Mouse (Mus musculus) intestine, embryonic 16.5 days (tissue): ENCODE measurements around the gene Ucn3. TPM values are rescaled to one million over a fixed set of nuclear protein-coding genes. Genes with fewer than 3 reads are reported as not detected.

Experiments used
- ATAC-seq: fragments of 200-750 bp; cut with Nextera tagmentation; 2 replicates; pipeline ENCODE4 v1.8.0; 2017; ENCODE audit warnings: moderate TSS enrichment, moderate library complexity
- H3K27ac ChIP-seq: fragments of 300-500 bp; sonication (generic); 2 replicates; pipeline ENCODE4 v1.5.1; 2014; ENCODE audit warnings: mild to moderate bottlenecking, low read length
- H3K27me3 ChIP-seq: fragments of 300-500 bp; sonication (generic); replicated peaks from 2 replicates; pipeline ENCODE4 v1.6.1; 2014; ENCODE audit warnings: low read length, control low read depth, mixed read lengths; ENCODE audit not compliant: control insufficient read depth, insufficient read depth
- H3K36me3 ChIP-seq: fragments of 300-500 bp; sonication (generic); 2 replicates; pipeline ENCODE4 v1.6.1; 2014; ENCODE audit warnings: low read length, control low read depth; ENCODE audit not compliant: control insufficient read depth, insufficient read depth
- H3K4me1 ChIP-seq: fragments of 300-500 bp; sonication (generic); 2 replicates; pipeline ENCODE4 v1.6.1; 2014; ENCODE audit warnings: low read length, control low read depth, mixed read lengths; ENCODE audit not compliant: control insufficient read depth, insufficient read depth
- H3K4me2 ChIP-seq: fragments of 300-500 bp; sonication (generic); 2 replicates; pipeline ENCODE4 v1.6.1; 2014; ENCODE audit warnings: low read depth, low read length, control low read depth
- H3K4me3 ChIP-seq: fragments of 300-500 bp; sonication (generic); 2 replicates; pipeline ENCODE4 v1.5.1; 2014; ENCODE audit warnings: mild to moderate bottlenecking, low read length
- H3K9ac ChIP-seq: fragments of 300-500 bp; sonication (generic); 2 replicates; pipeline ENCODE4 v1.6.1; 2014; ENCODE audit warnings: low read depth, low read length
- H3K9me3 ChIP-seq: fragments of 300-500 bp; sonication (generic); 2 replicates; pipeline ENCODE4 v1.6.1; 2016; ENCODE audit warnings: low read length, control low read depth; ENCODE audit not compliant: control insufficient read depth
- WGBS: fragments of 180-500 bp; shearing (Covaris S2); extraction: QIAGEN DNeasy Blood & Tissue Kit; methylation state at CpG from one replicate; pipeline ENCODE4 v1.1.7; 2014; 5-methylcytosine and 5-hydroxymethylcytosine counted together
- microRNA-seq: library from miRNA; unstranded; fragments of <30 nt; microRNA quantifications from one replicate; pipeline ENCODE4, GENCODE M21; 2016
- polyA plus RNA-seq: library from polyadenylated mRNA; unstranded; fragments of >200 nt; fragmentation: Nextera tagmentation; extraction: Ambion mirVana; gene quantifications from 2 replicates; pipeline ENCODE4 v1.2.1, GENCODE M21; 2015

Ucn3 gene
- polyA plus RNA-seq, 1 experiment from 2014 or later, result 0.66 TPM

DNA sequence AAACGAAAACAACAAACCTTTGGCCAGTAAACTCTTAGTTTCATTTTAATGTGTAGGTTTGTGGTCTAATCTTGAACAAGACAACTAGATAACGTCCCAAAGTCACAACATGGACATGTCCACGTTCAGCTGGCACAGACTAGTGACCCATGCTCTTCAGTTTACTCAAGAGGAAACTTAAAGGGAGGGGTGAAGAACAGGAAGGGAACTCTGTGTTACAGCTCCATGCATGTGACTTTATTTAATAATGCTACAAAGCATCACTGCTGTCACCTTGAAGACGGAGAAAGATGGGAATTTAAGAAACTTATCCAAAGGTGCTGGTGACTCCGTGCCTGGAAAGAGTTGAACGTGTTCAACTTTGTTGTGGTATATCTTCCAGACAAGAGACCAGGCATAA, 49.1 kb downstream of the Ucn3 start:
- H3K9ac ChIP-seq, result no peak overlapping the region
- no peaks in the 10 kb centered on the region for H3K27me3 ChIP-seq
- H3K9me3 ChIP-seq, result no peaks in the 10 kb centered on the region
- no peak overlapping the region for H3K4me2 ChIP-seq
- H3K4me1 ChIP-seq, result peaks cover 9% of the 10 kb centered on the region; the same call in 1 of the 2 replicates
- H3K27ac ChIP-seq, result peak overlapping the region; percentile 72
- no peak overlapping the region for H3K4me3 ChIP-seq
- 85% methylated on average over 6 of the region's 6 CpGs for WGBS
- no peak for ATAC-seq
- no peaks in the 10 kb centered on the region for H3K36me3 ChIP-seq

DNA sequence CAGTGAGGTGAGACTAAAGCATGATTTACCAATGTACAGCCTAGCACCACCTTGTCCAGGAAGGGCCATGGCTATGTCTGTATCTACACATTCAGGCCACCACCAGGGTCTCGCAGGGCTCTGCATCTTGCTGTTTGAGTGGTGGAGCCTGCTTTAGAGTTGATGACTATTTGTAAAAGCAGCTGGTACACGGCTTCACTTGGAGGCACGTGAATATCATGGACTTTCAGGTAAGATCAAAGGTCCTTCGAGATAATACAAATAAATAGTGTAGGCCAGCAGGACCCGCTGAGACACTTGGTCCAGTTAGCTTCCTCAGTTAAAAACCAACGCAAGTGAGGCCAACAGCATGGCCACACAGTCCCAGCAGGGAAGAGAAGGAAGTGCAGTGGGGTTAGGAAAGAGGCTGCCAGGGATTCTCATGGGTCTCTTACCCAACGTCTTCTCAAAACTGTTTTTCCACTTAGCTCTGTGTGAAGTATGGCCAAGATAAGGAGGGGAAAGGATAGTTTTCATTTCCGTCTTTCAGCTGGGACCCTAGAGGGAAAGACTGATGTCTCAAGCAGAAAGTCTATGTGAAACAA, 49.7 kb downstream of the Ucn3 start:
- peak; percentile 8 for ATAC-seq
- WGBS, result 62% methylated on average over 8 of the region's 8 CpGs
- peak overlapping the region; percentile 72 for H3K27ac ChIP-seq

DNA sequence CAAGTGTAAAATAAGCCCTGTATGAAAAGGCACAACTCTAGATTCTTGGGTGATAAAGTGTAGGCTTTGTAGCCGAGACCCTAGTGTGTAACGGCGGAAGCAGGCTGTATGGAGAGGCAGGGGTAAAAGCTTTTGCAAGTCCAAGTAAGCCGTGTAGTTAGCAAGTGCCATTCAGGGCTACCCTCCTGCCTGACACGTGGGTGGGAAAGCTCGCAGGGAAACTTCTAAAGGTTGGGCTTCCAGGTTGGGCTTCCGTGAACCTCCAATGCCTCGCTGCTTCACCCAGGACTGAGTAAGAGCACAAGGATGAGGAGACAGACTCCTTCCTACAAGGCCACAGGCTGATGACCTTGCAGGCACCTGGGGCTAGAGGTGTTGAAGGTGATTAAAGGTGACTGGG, 50.6 kb downstream of the Ucn3 start:
- peaks cover 9% of the 10 kb centered on the region; the same call in 1 of the 2 replicates for H3K4me1 ChIP-seq
- no peaks in the 10 kb centered on the region for H3K36me3 ChIP-seq
- ATAC-seq, result no peak
- no peak overlapping the region for H3K4me3 ChIP-seq
- H3K9me3 ChIP-seq, result no peaks in the 10 kb centered on the region
- 72% methylated on average over 8 of the region's 8 CpGs for WGBS
- H3K27me3 ChIP-seq, result no peaks in the 10 kb centered on the region
- H3K27ac ChIP-seq, result peak overlapping the region; percentile 91
- peak overlapping the region; percentile 15; the same call in 1 of the 2 replicates for H3K9ac ChIP-seq
- no peak overlapping the region for H3K4me2 ChIP-seq

More for the DNA sequence above, 49.7 kb downstream of the Ucn3 start:
- H3K9ac ChIP-seq, result peak overlapping the region; percentile 26; the same call in 1 of the 2 replicates
- no peaks in the 10 kb centered on the region for H3K27me3 ChIP-seq
- 0 out of 2 replicates have a peak overlapping the region, but pooled peaks have one; percentile 15 for H3K4me2 ChIP-seq
- peaks cover 9% of the 10 kb centered on the region; the same call in 1 of the 2 replicates for H3K4me1 ChIP-seq
- no peak overlapping the region for H3K4me3 ChIP-seq
- H3K9me3 ChIP-seq, result no peaks in the 10 kb centered on the region
- H3K36me3 ChIP-seq, result no peaks in the 10 kb centered on the region

GRCm38 (mm10) chr13:3893126-3893734, 51.9 kb downstream of the Ucn3 start:
- Histone ChIP-seq H3K9ac (peak overlapping the region; percentile 82), H3K36me3 (no peaks in the 10 kb centered on the region), H3K27ac (peak overlapping the region; percentile 91), H3K27me3 (no peaks in the 10 kb centered on the region), H3K4me1 (peaks cover 9% of the 10 kb centered on the region; the same call in 1 of the 2 replicates), H3K9me3 (no peaks in the 10 kb centered on the region), H3K4me2 (peak overlapping the region; percentile 67), H3K4me3 (peak overlapping the region; percentile 68)
- peak; percentile 93 for ATAC-seq
- WGBS, result under 1% methylated on average over 35 of the region's 35 CpGs

DNA sequence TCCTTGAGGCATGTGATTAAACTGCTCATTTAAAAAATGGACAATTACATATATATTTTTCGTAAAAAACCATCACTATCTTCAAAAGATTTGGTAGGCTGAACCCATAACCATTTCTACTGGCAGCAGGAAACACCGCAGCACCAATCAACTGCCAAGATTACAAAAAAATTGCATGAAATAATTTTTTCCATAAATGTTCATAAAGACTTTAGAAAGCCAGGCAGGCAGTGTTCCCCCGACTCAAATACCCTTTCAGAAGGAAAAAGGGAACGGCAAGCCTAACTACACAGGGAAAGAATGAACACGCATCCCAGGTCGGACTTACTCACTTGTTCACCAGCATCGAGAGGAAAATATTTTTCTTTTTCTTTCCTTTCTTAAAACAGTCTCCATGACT, 52.5 kb downstream of the Ucn3 start:
- WGBS, result 11% methylated on average over 7 of the region's 7 CpGs
- no peak for ATAC-seq

DNA sequence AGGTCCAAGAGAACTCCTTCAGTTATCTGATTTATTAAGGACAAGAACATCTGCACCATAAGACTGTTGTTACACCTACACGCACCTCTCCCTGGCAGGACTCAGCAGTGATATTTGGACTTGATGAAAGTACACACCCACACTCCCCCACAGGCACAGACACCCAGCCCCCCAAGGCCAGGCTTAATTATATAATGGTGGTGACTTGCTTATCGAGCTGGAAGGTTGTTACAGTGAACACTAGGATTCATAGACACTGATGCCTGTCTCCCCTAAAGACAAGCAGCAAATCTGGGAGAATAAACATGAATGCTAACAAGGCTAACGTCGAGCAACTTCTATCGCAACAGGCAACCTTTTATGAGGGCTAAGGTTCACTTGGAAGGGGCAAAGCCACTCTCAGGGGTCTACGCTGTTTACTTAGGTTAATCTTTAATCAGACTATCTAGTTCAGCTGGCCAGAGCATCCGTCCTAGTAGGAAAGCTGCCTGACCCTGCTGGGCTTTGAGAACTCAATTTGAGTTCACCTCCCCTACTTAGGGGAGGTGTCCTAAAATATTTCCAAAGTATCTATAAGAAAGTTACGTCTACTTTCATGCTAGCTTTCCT, 53.6 kb downstream of the Ucn3 start:
- Histone ChIP-seq H3K27me3 (no peaks in the 10 kb centered on the region), H3K36me3 (0 out of 2 replicates have a peak, but pooled peaks cover 5% of the 10 kb centered on the region), H3K9me3 (no peaks in the 10 kb centered on the region), H3K27ac (peak overlapping the region; percentile 61), H3K4me1 (peaks cover 9% of the 10 kb centered on the region; the same call in 1 of the 2 replicates), H3K9ac (peak overlapping the region; percentile 65), H3K4me2 (peak overlapping the region; percentile 50), H3K4me3 (peak overlapping the region; percentile 68)
- WGBS, result 30% methylated on average over 8 of the region's 8 CpGs
- peak; percentile 68 for ATAC-seq

More for the DNA sequence above, 52.5 kb downstream of the Ucn3 start:
- Histone ChIP-seq H3K4me2 (peak overlapping the region; percentile 50), H3K9ac (peak overlapping the region; percentile 65), H3K36me3 (no peaks in the 10 kb centered on the region), H3K4me3 (peak overlapping the region; percentile 68), H3K4me1 (peaks cover 9% of the 10 kb centered on the region; the same call in 1 of the 2 replicates), H3K9me3 (no peaks in the 10 kb centered on the region), H3K27me3 (no peaks in the 10 kb centered on the region), H3K27ac (peak overlapping the region; percentile 61)

Small RNAs within 50 kb of the gene (microRNA-seq; reads per million reads assigned to microRNA genes)
- gene Gm22460, result not detected

Other genes with a start within 250 kb of the Ucn3 start
- not detected in 2 replicates for gene Calml3, start 141.0 kb downstream of the Ucn3 start, polyA plus RNA-seq
- 0.39 TPM in 1 of 2 replicates, not detected in the other for gene Calm4, start 107.6 kb downstream of the Ucn3 start, polyA plus RNA-seq
- gene Calm5, start 91.2 kb downstream of the Ucn3 start, polyA plus RNA-seq, result not detected in 2 replicates
- gene Net1, start 27.1 kb downstream of the Ucn3 start, polyA plus RNA-seq, result 146 and 148 TPM in 2 replicates
- 54.2 and 64.9 TPM in 2 replicates for gene Tubal3, start 27.1 kb downstream of the Ucn3 start, polyA plus RNA-seq
- 6.4 and 9.3 TPM in 2 replicates for gene Akr1c14, start 103.7 kb upstream of the Ucn3 start, polyA plus RNA-seq
- 0.39 and 0.49 TPM in 2 replicates for gene Akr1c18, start 205.3 kb upstream of the Ucn3 start, polyA plus RNA-seq
- gene Akr1c13, start 245.8 kb upstream of the Ucn3 start, polyA plus RNA-seq, result 496 and 608 TPM in 2 replicates